Mouse (Mus musculus): ENCODE results near the gene Lhx2.

GRCm38 (mm10) chr2:38404007-38404596 is 65.0 kb downstream of the Lhx2 start:
- no peak for TF ChIP-seq TAL1 (IDR thresholded peaks at IDR 0.05; ENCODE audit: low read length)
- no peak for TF ChIP-seq GATA1 (IDR thresholded peaks at IDR 0.05; ENCODE audit: low read length)
